Mouse (Mus musculus) kidney, adult 11 months (tissue): ENCODE data around the gene Msx1.

ENCODE experiments used
- DNase-seq: peaks from one replicate; pipeline ENCODE4 v3.0.0; 2022

Msx1 gene

DNA sequence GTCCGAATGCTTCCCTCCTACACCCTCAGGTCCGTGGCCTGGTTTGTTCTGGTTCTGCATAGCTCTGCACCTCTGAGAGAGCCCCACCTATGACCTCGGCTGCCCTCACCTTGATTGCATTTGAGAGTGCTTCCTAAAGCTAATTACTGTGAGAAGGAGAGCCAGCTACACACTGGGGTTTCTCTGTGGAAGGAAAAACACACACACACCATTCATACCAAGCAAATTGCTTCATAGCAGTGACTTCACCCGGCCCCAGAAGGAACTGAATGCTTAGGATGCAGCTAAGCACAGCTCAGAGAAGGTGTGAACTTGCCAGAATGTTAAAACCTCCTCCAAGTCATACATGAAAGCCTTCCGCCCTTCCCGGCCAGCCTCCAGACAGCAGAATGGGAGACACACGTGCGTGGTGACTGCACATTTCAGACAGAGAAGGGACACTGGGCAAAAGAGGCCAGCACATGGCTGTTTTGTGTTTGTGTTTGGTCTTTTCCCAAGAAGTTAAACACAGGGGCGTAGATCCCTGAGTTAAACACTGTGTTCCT, 39.5 kb downstream of the Msx1 start:
- peak; percentile 12 for DNase-seq

DNA sequence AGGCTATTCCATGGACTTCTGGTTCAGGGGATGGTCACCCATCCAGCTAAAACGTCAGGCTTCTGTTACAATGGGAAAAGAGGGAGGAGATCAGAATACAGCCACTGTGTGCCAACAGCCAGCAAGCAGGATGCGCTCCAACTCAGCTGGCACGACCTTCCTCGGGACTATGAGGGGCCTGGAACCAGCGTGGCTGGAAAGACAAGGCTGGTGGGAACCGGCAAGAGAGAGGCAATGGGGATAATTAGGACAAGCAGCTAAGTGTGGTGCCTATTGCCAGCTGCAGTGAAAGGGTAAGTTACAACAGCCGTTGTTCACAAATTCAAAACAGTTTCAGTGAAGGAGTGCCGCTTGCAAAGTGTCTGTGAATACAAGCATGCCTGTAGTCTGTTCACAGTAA, 41.1 kb downstream of the Msx1 start:
- DNase-seq = no peak

DNA sequence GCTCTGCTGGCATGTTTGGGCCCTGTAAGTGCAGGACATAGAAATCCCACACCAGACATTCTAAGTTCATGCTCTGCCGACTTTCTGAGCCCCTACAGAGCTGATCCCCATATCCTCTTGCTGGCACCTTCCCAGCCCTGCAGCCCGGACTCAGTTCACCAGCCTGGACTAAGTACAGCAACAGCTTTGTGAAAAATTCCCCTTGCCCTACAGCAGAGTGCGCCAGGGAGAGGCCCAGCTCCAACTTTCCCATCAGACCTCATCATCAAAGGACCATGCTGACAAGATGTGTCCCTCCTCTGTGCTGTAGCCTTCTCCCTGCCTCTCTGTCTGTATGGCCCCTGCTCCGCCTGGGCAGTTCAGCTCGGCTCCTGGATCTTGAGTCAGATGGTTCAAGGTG, 48.7 kb downstream of the Msx1 start:
- no peak for DNase-seq

DNA sequence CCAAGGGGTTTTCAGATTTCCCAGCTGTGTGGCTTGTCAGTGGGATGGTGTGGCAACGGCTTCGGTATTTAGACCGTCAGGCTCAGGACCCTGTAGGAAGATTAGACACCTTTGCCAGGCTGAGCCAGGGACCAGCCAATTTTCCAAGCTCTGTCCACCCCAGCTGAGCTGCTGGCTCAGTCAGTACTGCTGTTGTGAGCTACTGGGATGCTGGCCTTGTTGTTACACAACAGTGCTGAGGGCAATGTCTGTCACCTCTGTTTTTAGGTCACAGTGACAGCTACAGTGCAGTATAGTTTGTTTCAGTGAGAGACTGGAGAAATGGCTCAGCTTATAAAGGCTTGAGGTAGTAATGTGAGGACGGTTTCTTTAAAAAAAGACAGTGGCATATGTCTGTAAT, 50.4 kb downstream of the Msx1 start:
- DNase-seq = no peak

DNA sequence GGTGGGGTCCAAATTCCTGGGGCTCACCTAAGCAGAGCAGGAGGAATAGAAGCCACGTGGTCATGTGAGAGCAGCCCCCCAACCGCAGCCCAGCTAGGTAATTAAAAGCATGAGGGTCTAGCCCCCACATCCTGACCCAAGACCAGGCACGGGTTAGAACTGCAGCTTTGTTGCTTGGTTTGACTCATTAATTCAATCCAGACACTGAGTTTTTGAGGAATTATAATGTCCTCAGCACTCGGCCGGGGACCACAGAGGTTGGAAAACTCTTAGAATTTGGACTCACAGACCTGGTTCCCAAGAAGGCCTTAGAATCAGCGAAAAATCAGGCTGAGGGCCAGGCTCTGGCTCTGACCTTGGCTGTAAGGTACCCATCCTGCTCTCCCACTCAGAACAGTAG, 53.5 kb downstream of the Msx1 start:
- no peak for DNase-seq
